Mouse (Mus musculus) CD4-positive helper T cell, adult 2 months (primary cell): ENCODE results near the gene Slc27a5.
A peak's percentile ranks its signal among the peaks of the same experiment; 100 is the strongest.

ENCODE experiments used
- DNase-seq: peaks from one replicate; pipeline ENCODE4 v3.0.0-alpha.2; 2012; ENCODE audit warnings: low read depth, missing footprints, low spot score

The Slc27a5 gene

GRCm38 (mm10) chr7:12986906-12987305 is 11.1 kb downstream of the Slc27a5 start:
- no peak for DNase-seq

GRCm38 (mm10) chr7:12985724-12986123 is 12.3 kb downstream of the Slc27a5 start:
- DNase-seq = no peak

GRCm38 (mm10) chr7:12980291-12980690 is 17.7 kb downstream of the Slc27a5 start:
- no peak for DNase-seq

- peak; percentile 16 for DNase-seq
Measured at GRCm38 (mm10) chr7:12979776-12980175, 18.2 kb downstream of the Slc27a5 start.

- DNase-seq = peak; percentile 35
Measured at GRCm38 (mm10) chr7:12978931-12979722, 18.9 kb downstream of the Slc27a5 start.

- DNase-seq = peak; percentile 99
Measured at GRCm38 (mm10) chr7:12977682-12978389, 20.2 kb downstream of the Slc27a5 start, which contains the start of gene Zfp446. Zfp446 (plus strand) TSS chr7:12977848.

GRCm38 (mm10) chr7:12970906-12971305 is 27.1 kb downstream of the Slc27a5 start:
- DNase-seq = no peak

GRCm38 (mm10) chr7:12966104-12966845 is 31.7 kb downstream of the Slc27a5 start:
- DNase-seq = peak; percentile 76

- peak; percentile 91 for DNase-seq
Measured at GRCm38 (mm10) chr7:12965678-12966091, 32.3 kb downstream of the Slc27a5 start, which contains the start of gene Zfp324. Zfp324 (plus strand) TSS chr7:12965838.

GRCm38 (mm10) chr7:12961511-12962141 is 36.4 kb downstream of the Slc27a5 start:
- peak; percentile 90 for DNase-seq

- no peak for DNase-seq
Measured at GRCm38 (mm10) chr7:12959718-12960117, 38.3 kb downstream of the Slc27a5 start.

- no peak for DNase-seq
Measured at GRCm38 (mm10) chr7:12958948-12959347, 39.0 kb downstream of the Slc27a5 start.

- DNase-seq = no peak
Measured at GRCm38 (mm10) chr7:12957511-12957910, 40.5 kb downstream of the Slc27a5 start.

- no peak for DNase-seq
Measured at GRCm38 (mm10) chr7:12954896-12955295, 43.1 kb downstream of the Slc27a5 start.

GRCm38 (mm10) chr7:12949872-12950229 is 48.1 kb downstream of the Slc27a5 start:
- DNase-seq = no peak

- peak; percentile 99 for DNase-seq
Measured at GRCm38 (mm10) chr7:12949032-12949871, 48.7 kb downstream of the Slc27a5 start.

GRCm38 (mm10) chr7:12943488-12943887 is 54.5 kb downstream of the Slc27a5 start:
- peak; percentile 55 for DNase-seq

GRCm38 (mm10) chr7:12940599-12940998 is 57.4 kb downstream of the Slc27a5 start:
- DNase-seq = no peak
